16 mouse cellular contexts compared by ENCODE assay signal in genomic region chr11:52001861-52002260, GRCm38 (mm10). TPM values are rescaled to one million over a fixed set of nuclear protein-coding genes. Genes with fewer than 3 reads are reported as not detected.
DNase-seq lines count a peak whose midpoint lies in the region; ATAC-seq lines count a peak whose summit lies in the region.
"Had no signal": no experiment of that assay in that cellular context is flagged by ENCODE, and none has a peak within 500 bp of the region (broad histone marks: within the 10 kb centered on the region; RNA-seq: fewer than 3 reads in every experiment).

No protein-coding gene starts in this region.

- 90% methylated on average over 8 of the region's 8 CpGs for WGBS in heart, embryonic 10.5 days
- WGBS in neural tube, embryonic 15.5 days, result 96% methylated on average over 8 of the region's 8 CpGs

- H3K36me3 ChIP-seq in heart, embryonic 10.5 days, result peaks cover 9% of the 10 kb centered on the region
- H3K36me3 ChIP-seq in neural tube, embryonic 15.5 days, result peaks cover 5% of the 10 kb centered on the region

- H3K9me3 ChIP-seq in heart, embryonic 10.5 days, result no peaks in the 10 kb centered on the region
- H3K9me3 ChIP-seq in neural tube, embryonic 15.5 days (replicated peaks), result no peaks in the 10 kb centered on the region
- H3K9me3 ChIP-seq: forebrain, embryonic 13.5 days; hindbrain, embryonic 13.5 days; midbrain, embryonic 10.5 days; neural tube, embryonic 13.5 days had no signal

- ATAC-seq in neural tube, embryonic 15.5 days (ENCODE audit: low FRiP score), result no peak
- ATAC-seq: forebrain, embryonic 13.5 days had no signal

- no peak overlapping the region for H3K4me3 ChIP-seq in heart, embryonic 10.5 days
- H3K4me3 ChIP-seq in neural tube, embryonic 15.5 days (replicated peaks), result no peak overlapping the region

- H3K27me3 ChIP-seq in heart, embryonic 10.5 days (ENCODE audit: insufficient read depth, poor library complexity, severe bottlenecking), result no peaks in the 10 kb centered on the region
- no peaks in the 10 kb centered on the region for H3K27me3 ChIP-seq in neural tube, embryonic 15.5 days (replicated peaks)
- H3K27me3 ChIP-seq: forebrain, embryonic 13.5 days; hindbrain, embryonic 13.5 days; neural tube, embryonic 13.5 days had no signal

- peaks cover 13% of the 10 kb centered on the region for H3K4me1 ChIP-seq in heart, embryonic 10.5 days
- peaks cover 55% of the 10 kb centered on the region for H3K4me1 ChIP-seq in neural tube, embryonic 15.5 days

- peak overlapping the region; percentile 99; the same call in 1 of the 2 replicates for H3K27ac ChIP-seq in heart, embryonic 10.5 days
- H3K27ac ChIP-seq in neural tube, embryonic 15.5 days (replicated peaks), result no peak overlapping the region

- H3K4me2 ChIP-seq in neural tube, embryonic 15.5 days, result 0 out of 2 replicates have a peak overlapping the region, but pooled peaks have one; percentile 94

- H3K9ac ChIP-seq in neural tube, embryonic 15.5 days (replicated peaks), result no peak overlapping the region
- H3K9ac ChIP-seq: liver, embryonic 14.5 days had no signal

- DNase-seq in cerebellum, adult 11-12 months, result peak; percentile 43
- no peak for DNase-seq in cerebellum, postnatal 36 days
- no peak for DNase-seq in heart, embryonic 10.5 days (ENCODE audit: low spot score)
- no peak for DNase-seq in heart, postnatal 4 days
- no peak for DNase-seq in neural tube, embryonic 10.5 days (ENCODE audit: extremely low spot score, low spot score)
- no peak for DNase-seq in ovary, postnatal 36 days (ENCODE audit: low spot score)
- no peak for DNase-seq in ovary, adult 18-20 months (ENCODE audit: low spot score)
- DNase-seq: kidney, adult 9 months; kidney, postnatal 36 days; right cerebral cortex, postnatal 4 days had no signal

RNA-seq across cellular contexts. Expression of gene Ube2b, which starts 1.3 kb away (rescaled TPM):
- polyA plus RNA-seq in heart, embryonic 10.5 days (2016; fragmentation: Nextera tagmentation; extraction: Ambion mirVana), result 224 and 227 TPM in 2 replicates
- 100 to 1,000 TPM; 137 to 153 TPM for total RNA-seq in heart, postnatal 4 days (2021)
- 220 and 226 TPM in 2 replicates for polyA plus RNA-seq in neural tube, embryonic 15.5 days (2015; fragmentation: Nextera tagmentation; extraction: Ambion mirVana)

RNA-seq across cellular contexts. Expression of gene Cdkl3, which starts 2.2 kb away (rescaled TPM):
- 8.0 and 10.3 TPM in 2 replicates for polyA plus RNA-seq in heart, embryonic 10.5 days (2016; fragmentation: Nextera tagmentation; extraction: Ambion mirVana)
- 10 to 100 TPM in 1 of 2 experiments, 1 to 10 TPM in 1; 9.1 to 11.7 TPM for total RNA-seq in heart, postnatal 4 days (2021)
- 21.1 and 27.4 TPM in 2 replicates for polyA plus RNA-seq in neural tube, embryonic 15.5 days (2015; fragmentation: Nextera tagmentation; extraction: Ambion mirVana)

RNA-seq across cellular contexts. Expression of gene Cdkn2aipnl, which starts 34.4 kb away (rescaled TPM):
- polyA plus RNA-seq in heart, embryonic 10.5 days (2016; fragmentation: Nextera tagmentation; extraction: Ambion mirVana), result 89.1 and 105 TPM in 2 replicates
- total RNA-seq in heart, postnatal 4 days (2021), result 10 to 100 TPM; 25.4 to 30.7 TPM
- 124 and 129 TPM in 2 replicates for polyA plus RNA-seq in neural tube, embryonic 15.5 days (2015; fragmentation: Nextera tagmentation; extraction: Ambion mirVana)
